Mouse (Mus musculus) E14TG2a.4 (cell line): ENCODE results near the gene Dip2c.

Experiments used
- H3K27me3 ChIP-seq: 2 replicates; pipeline ENCODE4 v1.6.1; 2014; ENCODE audit warnings: low read length, control low read depth; ENCODE audit not compliant: insufficient read depth
- H3K36me3 ChIP-seq: 2 replicates; pipeline ENCODE4 v1.6.1; 2014; ENCODE audit warnings: low read length, control low read depth; ENCODE audit not compliant: insufficient read depth
- H3K4me1 ChIP-seq: replicated peaks from 2 replicates; pipeline ENCODE4 v1.6.1; 2014; ENCODE audit warnings: low read depth, low read length, control low read depth
- H3K4me3 ChIP-seq: replicated peaks from 2 replicates; pipeline ENCODE4 v1.5.1; 2014; ENCODE audit warnings: mild to moderate bottlenecking, low read length
- H3K9me3 ChIP-seq: 2 replicates; pipeline ENCODE4 v1.6.1; 2014; ENCODE audit warnings: low read length, control low read depth
- CTCF ChIP-seq: conservative IDR thresholded peaks from 2 replicates; pipeline ENCODE4 v1.5.1; 2014; ENCODE audit warnings: low read length
- NANOG ChIP-seq: IDR thresholded peaks from 2 replicates; pipeline ENCODE4 v1.6.1; 2014; ENCODE audit warnings: borderline replicate concordance, low read length, mixed read lengths
- POU5F1 ChIP-seq: IDR thresholded peaks from 2 replicates; pipeline ENCODE4 v1.6.1; 2014; ENCODE audit warnings: low read length, borderline replicate concordance

Gene Dip2c

DNA sequence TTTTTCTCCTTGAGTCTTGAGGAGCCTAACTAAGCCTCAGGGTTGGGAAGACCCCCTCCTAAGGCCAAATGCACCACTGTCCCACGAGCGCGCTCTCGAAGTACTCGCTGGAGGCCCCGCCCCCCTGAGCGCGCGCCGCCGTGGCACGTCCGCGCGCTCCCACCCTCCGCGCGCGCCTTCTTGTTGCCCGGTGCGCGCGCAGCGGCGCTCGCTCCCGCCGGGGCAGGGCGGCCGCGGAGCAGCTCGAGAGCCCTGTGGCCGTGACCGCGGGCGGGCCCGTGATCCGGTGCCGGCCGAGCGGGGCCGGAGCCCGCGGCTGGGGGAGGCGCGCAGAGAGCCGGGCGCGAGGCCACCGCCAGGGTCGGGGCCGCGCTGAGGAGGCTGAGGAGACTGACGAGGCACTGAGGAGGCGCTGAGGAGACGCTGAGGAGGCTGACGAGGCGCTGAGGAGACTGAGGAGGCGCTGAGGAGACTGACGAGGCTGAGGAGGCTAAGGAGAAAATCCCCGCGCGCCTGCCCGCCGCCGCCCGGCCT is at the start of gene Dip2c:
Gene Dip2c (plus strand): TSS at position 207 of the 534 bp plus-strand sequence.
- H3K4me1 ChIP-seq = peaks cover 17% of the 10 kb centered on the region
- peaks cover 25% of the 10 kb centered on the region for H3K27me3 ChIP-seq
- no peaks in the 10 kb centered on the region for H3K9me3 ChIP-seq
- H3K36me3 ChIP-seq = no peaks in the 10 kb centered on the region
- H3K4me3 ChIP-seq = peak within 1 kb of the TSS; percentile 88
- TF ChIP-seq POU5F1 (no peak), NANOG (no peak), CTCF (no peak)

DNA sequence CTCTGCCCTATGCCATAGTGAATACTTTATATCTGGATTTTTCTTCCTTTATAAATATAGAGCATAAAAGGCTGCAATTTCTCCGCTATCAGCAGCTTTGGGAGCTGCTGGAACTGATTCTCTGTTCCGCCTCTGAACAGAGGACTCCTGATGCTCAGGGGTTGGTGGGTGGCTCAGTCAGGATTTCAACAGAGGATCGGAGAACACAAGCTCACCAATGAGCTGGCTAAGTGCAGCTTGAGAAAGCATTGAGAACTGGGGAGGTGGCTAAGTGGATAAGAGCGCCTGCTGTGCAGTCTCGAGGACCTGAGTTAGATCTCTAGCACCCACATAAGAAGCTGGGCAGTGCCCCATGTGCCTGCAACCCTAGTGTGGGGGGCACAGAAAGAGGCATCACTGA is 49.2 kb upstream of the Dip2c start:
- TF ChIP-seq CTCF = no peak
- no peak for TF ChIP-seq NANOG
- TF ChIP-seq POU5F1 = no peak
- peaks cover 26% of the 10 kb centered on the region for H3K27me3 ChIP-seq
- H3K36me3 ChIP-seq = no peaks in the 10 kb centered on the region
- peaks cover 13% of the 10 kb centered on the region for H3K4me1 ChIP-seq
- no peaks in the 10 kb centered on the region for H3K9me3 ChIP-seq
- no peak overlapping the region for H3K4me3 ChIP-seq

- Histone ChIP-seq H3K9me3 (no peaks in the 10 kb centered on the region), H3K27me3 (no peaks in the 10 kb centered on the region), H3K4me1 (peaks cover 25% of the 10 kb centered on the region), H3K4me3 (no peak overlapping the region), H3K36me3 (no peaks in the 10 kb centered on the region)
- no peak for TF ChIP-seq CTCF
- no peak for TF ChIP-seq POU5F1
- no peak for TF ChIP-seq NANOG
Measured at GRCm38 (mm10) chr13:9237495-9237894, 38.8 kb upstream of the Dip2c start.

GRCm38 (mm10) chr13:9239127-9239526 is 37.2 kb upstream of the Dip2c start:
- H3K27me3 ChIP-seq = no peaks in the 10 kb centered on the region
- no peaks in the 10 kb centered on the region for H3K36me3 ChIP-seq
- TF ChIP-seq POU5F1 = no peak
- no peak for TF ChIP-seq CTCF
- TF ChIP-seq NANOG = no peak
- H3K4me3 ChIP-seq = no peak overlapping the region
- H3K9me3 ChIP-seq = no peaks in the 10 kb centered on the region
- H3K4me1 ChIP-seq = peaks cover 14% of the 10 kb centered on the region

- Histone ChIP-seq H3K27me3 (no peaks in the 10 kb centered on the region), H3K9me3 (no peaks in the 10 kb centered on the region), H3K36me3 (no peaks in the 10 kb centered on the region), H3K4me1 (peaks cover 8% of the 10 kb centered on the region), H3K4me3 (no peak overlapping the region)
- no peak for TF ChIP-seq NANOG
- no peak for TF ChIP-seq POU5F1
- TF ChIP-seq CTCF = no peak
Measured at GRCm38 (mm10) chr13:9239631-9240236, 36.6 kb upstream of the Dip2c start.

DNA sequence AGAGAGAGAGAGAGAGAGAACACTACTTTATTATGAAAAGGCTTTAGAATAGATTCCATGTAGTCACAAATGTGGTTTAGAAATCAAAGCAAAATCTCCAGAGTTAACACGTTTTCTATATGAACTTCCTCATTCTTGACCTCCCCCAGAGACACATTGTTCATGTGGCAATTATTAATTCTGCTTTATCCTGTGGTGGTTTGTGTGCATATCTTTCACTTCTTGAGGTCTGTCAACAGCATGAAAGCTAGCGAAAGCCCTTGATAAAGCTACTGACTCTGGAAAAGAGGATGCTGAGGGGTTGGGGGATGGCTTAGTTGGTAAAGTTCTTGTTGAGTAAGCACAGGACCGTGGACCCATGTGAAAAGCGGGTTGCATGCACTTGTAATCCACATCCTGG is 14.6 kb upstream of the Dip2c start:
- Histone ChIP-seq H3K4me3 (no peak overlapping the region), H3K36me3 (no peaks in the 10 kb centered on the region), H3K27me3 (no peaks in the 10 kb centered on the region; the same call in 1 of the 2 replicates), H3K9me3 (no peaks in the 10 kb centered on the region), H3K4me1 (no peaks in the 10 kb centered on the region)
- no peak for TF ChIP-seq NANOG

- peaks cover 4% of the 10 kb centered on the region; the same call in 1 of the 2 replicates for H3K27me3 ChIP-seq
- TF ChIP-seq CTCF (no peak), POU5F1 (no peak), NANOG (no peak)
- no peaks in the 10 kb centered on the region for H3K36me3 ChIP-seq
- no peaks in the 10 kb centered on the region for H3K4me1 ChIP-seq
- no peak overlapping the region for H3K4me3 ChIP-seq
- H3K9me3 ChIP-seq = no peaks in the 10 kb centered on the region
Measured at GRCm38 (mm10) chr13:9265516-9265915, 10.8 kb upstream of the Dip2c start.

DNA sequence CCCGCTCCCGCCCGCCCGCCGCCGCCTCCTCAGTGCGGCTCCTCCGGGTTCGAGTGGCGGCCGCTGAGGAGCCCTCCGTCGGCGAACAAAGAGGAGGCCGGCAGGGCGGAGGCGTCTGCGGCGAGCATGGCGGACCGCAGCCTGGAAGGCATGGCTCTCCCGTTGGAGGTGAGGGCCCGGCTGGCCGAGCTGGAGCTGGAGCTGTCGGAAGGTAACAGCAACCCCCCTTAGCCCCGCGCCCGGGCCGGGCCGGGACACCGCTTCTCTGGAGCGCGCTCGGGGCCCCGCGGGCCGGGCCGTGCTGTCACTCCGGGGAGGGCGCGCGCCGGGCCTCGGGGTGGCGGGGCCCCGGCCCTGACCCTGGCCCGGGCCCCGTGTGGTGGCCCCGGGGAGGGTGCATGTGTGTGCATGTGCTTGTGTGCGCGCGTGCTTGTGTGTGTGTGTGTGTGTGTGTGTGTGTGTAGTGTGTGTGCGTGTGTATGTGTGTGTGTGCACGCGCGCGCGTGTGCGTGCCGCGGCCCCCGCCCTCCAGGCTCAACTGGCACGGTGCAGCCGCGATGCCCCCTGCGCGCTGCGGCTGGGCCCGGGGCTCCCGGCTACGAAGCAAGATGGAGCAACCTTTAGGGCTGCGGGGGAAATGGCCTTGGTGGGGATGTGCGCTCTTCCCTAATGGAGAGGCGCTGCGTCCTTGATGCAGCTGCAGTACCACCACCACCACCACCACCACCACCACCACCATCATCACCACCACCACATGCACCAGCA is 710 bp downstream of the Dip2c start:
- H3K4me1 ChIP-seq = peaks cover 17% of the 10 kb centered on the region
- H3K27me3 ChIP-seq = peaks cover 25% of the 10 kb centered on the region
- no peaks in the 10 kb centered on the region for H3K9me3 ChIP-seq
- peak overlapping the region; percentile 88 for H3K4me3 ChIP-seq
- TF ChIP-seq CTCF (no peak), NANOG (no peak), POU5F1 (no peak)
- H3K36me3 ChIP-seq = no peaks in the 10 kb centered on the region
